Mouse (Mus musculus) left cerebral cortex, adult 11 months (tissue): ENCODE measurements around the gene Alcam.
A peak's percentile ranks its signal among the peaks of the same experiment; 100 is the strongest.

ENCODE experiments used
- DNase-seq: peaks from one replicate; pipeline ENCODE4 v3.0.0; 2022; ENCODE audit warnings: low spot score

The Alcam gene

GRCm38 (mm10) chr16:52363944-52364511 lies 89.8 kb downstream of the Alcam start:
- DNase-seq, result no peak

DNA sequence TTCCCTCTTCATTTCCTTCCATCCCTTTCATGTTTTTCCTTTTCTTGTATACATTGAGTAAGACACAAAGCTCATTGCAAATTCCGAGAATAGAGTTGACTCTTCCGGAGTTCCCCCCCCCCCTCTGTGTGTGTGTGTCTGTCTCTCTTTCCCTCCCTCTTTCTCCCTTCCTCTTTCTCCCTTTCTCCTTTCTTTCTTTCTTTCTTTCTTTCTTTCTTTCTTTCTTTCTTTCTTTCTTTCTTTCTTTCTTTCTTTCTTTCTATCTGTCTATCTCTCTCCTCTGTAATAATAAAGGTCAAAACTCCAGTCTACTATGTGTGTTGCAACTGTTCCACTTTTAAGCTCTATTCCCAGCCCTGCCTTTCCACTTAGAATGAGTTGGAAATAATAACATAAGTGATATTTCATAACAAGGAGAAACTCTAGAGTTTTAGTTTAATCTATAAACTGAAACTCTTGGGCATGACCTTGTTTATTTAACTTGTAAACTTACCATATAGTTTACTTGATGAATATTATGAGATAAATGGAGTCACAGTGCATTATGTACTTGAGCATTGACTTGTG lies 110.3 kb downstream of the Alcam start:
- no peak for DNase-seq

DNA sequence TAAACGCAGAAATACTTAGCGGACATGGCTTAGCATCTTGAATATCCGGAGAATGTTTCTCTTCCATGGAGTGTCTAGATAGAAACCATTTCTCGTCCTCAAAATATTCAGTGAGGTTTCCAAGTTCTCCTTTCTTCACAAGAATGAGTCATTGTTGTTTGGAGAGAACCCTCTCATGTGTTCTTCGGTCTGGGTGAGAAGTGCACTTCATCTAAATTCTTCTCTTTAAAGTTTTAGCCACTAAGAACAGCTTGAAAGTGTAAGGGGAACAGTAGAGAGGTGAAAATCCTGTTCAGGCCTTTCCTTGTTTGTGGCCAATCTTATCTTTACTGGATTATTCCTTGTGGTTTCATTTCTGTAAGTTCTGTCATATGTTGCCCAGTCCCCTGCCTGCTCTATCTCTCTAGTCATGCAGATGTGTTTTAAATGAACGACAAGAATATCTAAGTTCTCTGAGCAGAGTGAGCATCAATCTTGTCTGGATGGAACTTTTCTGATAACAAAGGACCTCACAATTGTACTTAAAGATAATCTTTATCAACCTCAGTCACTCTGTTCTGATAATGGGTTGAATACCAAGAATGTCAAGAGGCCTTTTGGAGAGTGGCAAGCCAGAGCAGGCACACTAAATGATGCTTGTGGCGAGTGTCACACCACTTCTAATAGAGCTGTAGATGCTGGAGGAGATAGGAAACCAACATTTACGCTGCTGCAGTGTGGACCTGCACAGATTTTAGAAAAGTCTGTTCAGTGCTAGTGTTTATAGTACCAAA lies 111.0 kb downstream of the Alcam start:
- no peak for DNase-seq

DNA sequence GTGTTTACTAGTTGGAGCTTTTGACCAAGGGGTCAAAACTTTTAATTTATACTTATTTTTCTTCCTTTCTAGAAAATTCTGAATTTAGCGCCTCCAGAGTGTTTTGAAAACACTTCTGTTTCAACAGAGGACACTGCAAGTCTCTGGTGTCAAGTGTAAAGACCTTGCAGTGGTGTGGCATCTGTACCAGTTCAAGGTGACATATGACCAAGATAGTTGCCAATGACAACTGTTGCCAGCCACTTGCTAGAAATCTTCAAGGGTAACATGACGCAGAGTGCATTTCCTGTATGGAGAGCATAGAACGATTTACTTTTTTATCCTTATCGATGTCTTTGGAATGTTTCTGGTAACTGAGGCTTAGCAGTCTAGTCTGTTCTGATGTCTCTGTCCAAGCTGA lies 119.8 kb downstream of the Alcam start:
- DNase-seq, result no peak

DNA sequence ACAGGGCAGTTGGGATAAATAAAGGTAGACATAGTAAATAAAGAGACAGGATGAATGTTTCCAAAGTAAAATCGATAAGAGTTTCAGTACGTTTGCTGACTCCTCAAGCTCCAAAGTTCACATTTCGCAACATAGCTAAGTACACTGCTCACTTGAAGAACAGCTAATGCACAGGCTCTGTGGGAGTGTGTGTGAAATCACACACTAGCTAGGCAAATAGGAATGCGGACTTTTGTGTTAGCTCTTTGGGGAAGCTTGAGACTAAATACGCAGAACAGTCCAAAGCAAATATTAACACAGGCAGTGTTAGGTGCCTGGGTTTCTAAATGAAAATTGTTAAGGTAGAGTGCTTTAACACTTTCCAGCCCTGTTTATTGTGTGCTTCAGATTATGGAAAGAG lies 120.2 kb downstream of the Alcam start:
- DNase-seq, result no peak

DNA sequence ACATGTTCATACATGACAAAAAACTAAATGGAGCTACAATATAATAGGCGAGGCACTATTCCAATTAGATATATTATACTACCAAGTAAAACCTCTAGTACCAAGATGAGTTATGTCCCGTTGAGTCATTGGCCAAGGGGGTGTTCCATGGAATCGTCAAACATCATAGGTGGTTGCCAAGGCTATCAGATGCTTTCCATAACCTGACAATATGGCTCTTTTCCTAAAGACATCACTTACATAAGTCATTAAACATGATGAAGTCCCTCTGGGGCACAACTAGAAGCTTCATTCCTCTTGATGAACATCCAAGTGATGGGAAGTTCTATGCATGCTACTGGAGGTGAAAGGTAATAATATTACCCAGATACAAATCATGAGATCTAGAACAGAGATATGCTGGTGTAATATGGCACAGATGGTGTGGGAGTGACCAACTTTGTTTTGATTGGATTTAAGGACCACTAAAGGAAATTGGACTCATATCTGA lies 122.5 kb downstream of the Alcam start:
- no peak for DNase-seq

DNA sequence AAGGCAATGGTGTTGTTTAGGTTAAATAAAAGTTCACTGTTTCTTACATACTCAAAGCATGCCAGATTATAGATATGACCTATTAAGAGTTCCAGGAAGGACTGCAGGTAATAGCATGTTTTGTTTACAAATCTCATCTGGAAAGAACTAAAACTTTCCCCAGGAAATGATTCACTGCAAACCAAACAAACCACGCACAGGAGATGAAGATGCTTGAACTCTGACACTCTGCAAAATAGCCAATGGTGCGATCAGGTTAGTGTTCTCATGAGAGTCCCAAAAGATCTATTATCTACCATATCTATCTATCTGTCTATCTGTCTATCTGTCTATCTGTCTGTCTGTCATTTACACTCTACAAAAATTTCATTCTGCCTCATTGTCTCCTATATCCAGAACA lies 124.5 kb downstream of the Alcam start:
- no peak for DNase-seq

DNA sequence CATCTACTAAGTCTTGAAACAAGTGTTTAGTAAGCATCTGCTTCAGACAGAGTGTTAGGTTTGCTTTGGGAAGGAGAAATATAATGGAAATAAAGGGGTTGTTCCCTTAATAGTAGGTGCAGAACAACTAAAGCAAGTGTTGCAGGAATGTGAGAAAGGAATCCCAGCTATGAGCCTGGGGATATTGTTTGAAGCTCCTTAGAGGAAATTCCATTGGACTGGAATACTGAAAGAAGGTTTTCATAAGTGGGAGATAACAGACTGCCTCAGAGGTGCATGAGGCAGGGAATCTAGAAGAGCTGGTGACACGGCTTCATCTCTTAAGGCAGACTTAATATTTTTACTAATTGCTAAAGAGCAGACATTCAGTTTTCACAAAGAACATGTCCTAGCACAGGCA lies 134.6 kb downstream of the Alcam start:
- DNase-seq, result no peak

GRCm38 (mm10) chr16:52311073-52311472 lies 142.8 kb downstream of the Alcam start:
- peak; percentile 49 for DNase-seq

- DNase-seq, result no peak
Measured at GRCm38 (mm10) chr16:52307016-52307415, 146.9 kb downstream of the Alcam start.

DNA sequence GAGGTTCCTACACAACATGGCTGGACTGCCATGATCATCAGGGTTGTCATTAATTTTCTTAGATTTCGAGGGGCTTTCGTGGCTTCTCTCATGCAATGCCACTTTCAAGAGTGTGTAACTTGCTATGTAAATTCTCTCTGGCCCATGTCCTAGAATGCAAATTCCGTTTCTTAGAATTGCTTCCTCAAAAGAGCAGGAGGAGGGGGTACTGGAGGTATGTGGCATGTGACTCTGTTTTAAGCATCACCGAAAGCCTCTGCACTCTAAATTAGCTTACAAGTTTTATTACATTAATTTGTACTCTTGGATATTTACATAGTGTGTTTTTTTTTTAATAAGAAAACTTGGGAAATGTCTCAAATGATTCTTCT lies 150.4 kb downstream of the Alcam start:
- DNase-seq, result no peak

DNA sequence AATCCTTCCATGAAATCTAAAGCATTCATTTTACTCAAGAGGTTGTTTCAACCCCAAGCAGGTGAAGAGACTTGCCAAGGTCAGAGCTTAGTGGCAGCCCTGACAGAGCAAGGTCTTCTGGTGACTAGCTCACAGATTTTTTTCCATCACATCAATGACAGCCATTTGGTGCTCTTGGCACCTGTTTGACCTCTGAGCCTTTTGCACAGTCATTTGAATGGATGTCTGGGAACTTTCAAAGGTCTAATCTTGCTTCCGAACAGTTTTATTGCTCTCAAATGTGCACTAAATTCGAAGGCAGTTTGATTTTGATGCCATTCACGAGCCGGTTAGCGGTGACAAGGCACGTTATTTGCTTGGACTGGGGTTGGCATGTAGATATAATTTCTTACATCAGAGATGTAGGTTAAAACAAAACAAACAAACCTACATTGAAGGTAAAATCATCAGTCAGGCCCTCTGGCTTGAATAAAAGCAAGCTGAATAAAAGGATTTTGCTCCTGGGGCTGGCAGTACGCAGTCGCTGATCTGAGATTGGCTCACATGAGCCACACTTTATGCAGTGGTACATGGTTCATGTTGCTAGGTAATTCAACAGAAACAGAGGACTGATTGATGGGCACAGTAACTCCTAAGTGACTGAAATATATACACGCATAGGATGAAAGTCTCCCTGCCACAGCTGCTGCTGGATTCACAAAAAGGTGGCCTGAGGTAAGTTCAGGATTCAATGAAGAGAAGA lies 150.9 kb downstream of the Alcam start:
- DNase-seq, result no peak

DNA sequence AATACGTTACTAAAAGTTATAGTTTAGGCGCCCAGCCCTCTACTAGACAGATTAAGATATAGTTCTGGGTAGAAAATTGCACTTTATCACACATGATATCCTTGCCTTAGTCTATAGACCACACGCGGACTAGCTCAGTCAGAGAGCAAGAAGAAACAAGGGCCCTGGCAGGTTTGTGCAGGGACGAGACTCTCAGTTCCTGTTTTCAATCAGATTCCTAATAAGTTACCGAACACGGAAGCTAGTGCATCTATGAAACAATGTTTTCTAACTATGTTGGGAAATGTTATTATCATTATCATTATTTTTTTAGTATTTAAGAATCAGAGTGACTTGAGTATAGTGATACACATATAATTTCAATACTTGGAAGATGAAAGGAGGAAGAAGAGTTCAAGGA lies 152.1 kb downstream of the Alcam start:
- no peak for DNase-seq

DNA sequence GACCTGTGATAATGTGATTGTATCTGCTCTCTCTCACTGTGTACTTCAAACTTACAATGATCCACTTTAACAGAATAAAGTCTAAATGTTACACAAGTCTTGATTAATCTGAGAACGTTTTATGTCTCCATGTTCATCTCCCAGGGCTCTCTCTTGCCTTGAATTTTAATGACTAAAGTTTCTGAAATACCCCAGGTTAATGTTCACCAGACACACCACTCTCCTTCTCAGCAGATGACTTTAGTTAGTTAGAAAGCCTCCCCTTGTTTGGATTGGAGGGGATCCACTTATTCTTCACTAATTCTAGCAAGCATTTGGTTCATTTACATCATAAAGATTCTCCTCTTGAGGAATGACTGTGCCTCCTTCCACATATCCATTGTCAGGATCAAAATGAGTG lies 157.5 kb downstream of the Alcam start:
- no peak for DNase-seq

GRCm38 (mm10) chr16:52295535-52295934 lies 158.3 kb downstream of the Alcam start:
- DNase-seq, result no peak

DNA sequence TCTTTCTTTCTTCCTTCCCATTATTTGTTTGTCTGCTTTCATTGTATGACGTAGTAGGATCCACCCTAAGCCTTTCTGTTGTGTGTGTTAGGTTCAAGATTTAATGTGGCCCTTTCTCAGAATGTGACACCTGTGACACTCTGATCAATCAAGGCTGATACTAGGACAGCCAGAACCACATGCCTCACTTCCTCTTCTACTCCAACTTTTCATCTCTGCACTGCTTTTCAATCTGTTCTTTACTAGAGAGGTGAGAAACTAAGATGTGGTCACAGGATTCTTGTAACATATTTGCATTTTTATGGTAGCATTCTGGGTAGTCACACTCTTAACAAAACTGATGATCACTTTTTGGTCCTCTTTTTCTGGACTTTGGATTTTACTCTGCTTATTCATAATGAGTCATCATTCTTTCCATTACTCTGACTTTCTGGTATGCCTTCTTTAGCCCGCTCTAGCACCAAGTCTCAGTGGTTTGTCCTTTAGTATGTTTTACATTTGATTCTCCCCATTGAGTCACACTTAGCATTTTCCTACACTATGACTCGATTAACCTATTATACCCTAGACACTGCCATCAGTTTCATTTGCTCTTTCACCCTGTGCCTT lies 161.3 kb downstream of the Alcam start:
- no peak for DNase-seq

DNA sequence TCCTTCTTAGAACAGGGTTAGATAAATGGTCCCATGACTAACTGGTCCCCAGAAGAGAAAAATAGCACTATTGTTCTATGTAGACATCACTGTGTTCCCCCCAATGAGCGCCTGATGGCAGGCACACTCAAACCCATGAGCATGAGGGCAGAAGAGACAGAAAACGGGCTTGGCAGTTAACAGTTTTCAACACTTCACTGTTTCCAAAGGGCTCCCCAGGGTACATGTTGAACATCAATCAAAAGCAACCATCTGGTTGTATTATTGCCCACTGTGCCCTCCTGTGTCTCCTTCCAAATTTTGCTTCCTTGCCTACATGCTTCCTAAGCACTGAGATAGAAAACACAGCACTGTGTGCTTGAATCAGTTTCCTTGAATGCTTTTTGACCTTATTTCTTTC lies 173.7 kb downstream of the Alcam start:
- no peak for DNase-seq

GRCm38 (mm10) chr16:52265066-52265465 lies 188.8 kb downstream of the Alcam start:
- DNase-seq, result no peak

DNA sequence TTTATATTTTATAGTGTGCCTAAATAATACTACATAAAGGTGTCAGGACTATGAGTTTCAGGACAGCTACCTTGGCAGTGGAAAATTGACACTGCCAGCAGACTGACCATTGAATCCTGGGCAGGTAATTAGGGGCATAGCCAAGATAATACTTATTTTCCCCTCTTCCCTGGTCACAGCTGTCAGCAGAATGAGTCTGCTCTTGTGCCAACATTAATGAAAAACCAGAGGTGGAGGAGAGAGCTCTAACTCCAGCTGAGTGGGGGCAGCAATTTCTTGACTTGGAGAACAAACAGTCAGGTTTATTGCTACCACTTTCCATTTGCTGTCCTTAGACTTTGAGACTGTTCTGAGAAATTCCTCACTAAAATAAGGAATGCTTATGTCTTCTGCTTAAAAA lies 190.1 kb downstream of the Alcam start:
- DNase-seq, result no peak

- DNase-seq, result no peak
Measured at GRCm38 (mm10) chr16:52262582-52262981, 191.3 kb downstream of the Alcam start.

DNA sequence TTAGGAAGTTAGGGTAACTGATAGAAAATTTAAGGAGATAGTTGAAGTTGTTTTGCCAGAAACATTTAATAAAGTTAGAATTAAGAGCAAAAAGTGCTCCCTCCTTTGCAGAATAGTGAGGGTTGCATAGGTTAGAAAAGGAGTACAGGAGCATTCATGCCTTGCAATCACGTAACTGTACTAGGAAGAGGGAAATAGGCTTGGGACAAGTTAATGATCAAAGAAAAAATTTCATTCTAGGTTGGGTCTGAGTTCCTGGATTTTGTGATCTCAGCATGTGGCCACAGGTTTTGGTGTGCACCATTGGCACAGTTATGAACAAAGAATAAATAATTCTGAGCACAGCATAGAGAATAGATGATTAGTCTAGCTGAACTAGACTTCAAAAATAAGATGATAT lies 192.1 kb downstream of the Alcam start:
- no peak for DNase-seq

DNA sequence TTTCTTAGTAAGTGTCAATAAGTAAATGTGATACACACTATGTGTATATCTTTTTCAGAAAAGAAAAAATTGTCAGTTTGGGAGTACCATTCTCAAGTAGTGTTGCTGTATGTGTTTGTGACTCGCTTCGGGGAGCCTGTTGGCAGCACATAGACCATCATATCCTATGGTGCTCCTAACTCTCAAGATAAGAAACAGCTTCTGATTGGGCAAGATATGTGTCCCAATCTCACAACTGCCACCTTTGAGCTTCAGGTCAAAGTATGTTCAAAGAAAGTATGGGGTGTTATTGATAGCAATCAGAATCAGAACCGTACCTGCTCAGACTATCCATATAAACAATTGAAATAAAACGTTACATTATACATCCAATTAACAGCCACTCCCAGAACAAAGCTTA lies 202.9 kb downstream of the Alcam start:
- DNase-seq, result no peak

GRCm38 (mm10) chr16:52250196-52250595 lies 203.7 kb downstream of the Alcam start:
- no peak for DNase-seq
